Mouse (Mus musculus) bone marrow macrophage, adult 2 months (primary cell): ENCODE data around the gene Tarbp1. TPM values are rescaled to one million over a fixed set of nuclear protein-coding genes. Genes with fewer than 3 reads are reported as not detected.
A peak's percentile ranks its signal among the peaks of the same experiment; 100 is the strongest.
"Not testable (repeated sequence)": the region's sequence is repeated elsewhere in the genome, so short reads cannot be mapped to it uniquely, and the experiment has no call there.

Experiments used
- H3K27ac ChIP-seq: 2 replicates; pipeline ENCODE4 v1.5.1; 2012; ENCODE audit warnings: low read depth, low read length; ENCODE audit not compliant: insufficient read depth
- H3K4me1 ChIP-seq: 2 replicates; pipeline ENCODE4 v1.6.1; 2012; ENCODE audit warnings: low read length; ENCODE audit not compliant: control insufficient read depth, insufficient read depth
- H3K4me3 ChIP-seq: 2 replicates; pipeline ENCODE4 v1.5.1; 2012; ENCODE audit warnings: mild to moderate bottlenecking, low read length, moderate library complexity; ENCODE audit not compliant: insufficient read depth
- CTCF ChIP-seq: IDR thresholded peaks from 2 replicates; pipeline ENCODE4 v1.5.1; 2012; ENCODE audit warnings: low read depth, mild to moderate bottlenecking, low read length, moderate library complexity
- POLR2A ChIP-seq: IDR thresholded peaks from 2 replicates; pipeline ENCODE4 v1.6.1; 2012; ENCODE audit warnings: mild to moderate bottlenecking, low read depth, low read length, borderline replicate concordance
- polyA plus RNA-seq: library from polyadenylated mRNA; stranded (reverse); fragments of >200 nt; gene quantifications from 2 replicates; pipeline ENCODE4 v1.2.4, GENCODE M21; 2012; ENCODE audit not compliant: missing spikeins, insufficient read depth, insufficient read length

The Tarbp1 gene
- polyA plus RNA-seq, 1 experiment: 2.1 TPM

- TF ChIP-seq CTCF (no peak), POLR2A (no peak)
- no peak overlapping the region for H3K27ac ChIP-seq
- H3K4me3 ChIP-seq: no peak overlapping the region
- peaks cover 17% of the 10 kb centered on the region for H3K4me1 ChIP-seq
These were observed 19.6 kb upstream of the Tarbp1 start for GRCm38 (mm10) chr8:126494160-126495110.

GRCm38 (mm10) chr8:126482938-126483337 is 8.1 kb upstream of the Tarbp1 start:
- peaks cover 4% of the 10 kb centered on the region for H3K4me1 ChIP-seq
- H3K27ac ChIP-seq: no peak overlapping the region
- no peak for TF ChIP-seq POLR2A
- peak; percentile 66 for TF ChIP-seq CTCF
- H3K4me3 ChIP-seq: no peak overlapping the region

- Histone ChIP-seq H3K27ac (no peak overlapping the region), H3K4me1 (peaks cover 4% of the 10 kb centered on the region), H3K4me3 (no peak overlapping the region)
- TF ChIP-seq CTCF (no peak), POLR2A (no peak)
These were observed 7.5 kb upstream of the Tarbp1 start for GRCm38 (mm10) chr8:126482348-126482720.

- 0 out of 2 replicates have a peak, but pooled peaks have one; percentile 6 for TF ChIP-seq CTCF
- no peak for TF ChIP-seq POLR2A
- Histone ChIP-seq H3K4me1 (peaks cover 4% of the 10 kb centered on the region), H3K27ac (no peak overlapping the region), H3K4me3 (no peak overlapping the region)
These were observed 6.9 kb upstream of the Tarbp1 start for GRCm38 (mm10) chr8:126481494-126482347.

DNA sequence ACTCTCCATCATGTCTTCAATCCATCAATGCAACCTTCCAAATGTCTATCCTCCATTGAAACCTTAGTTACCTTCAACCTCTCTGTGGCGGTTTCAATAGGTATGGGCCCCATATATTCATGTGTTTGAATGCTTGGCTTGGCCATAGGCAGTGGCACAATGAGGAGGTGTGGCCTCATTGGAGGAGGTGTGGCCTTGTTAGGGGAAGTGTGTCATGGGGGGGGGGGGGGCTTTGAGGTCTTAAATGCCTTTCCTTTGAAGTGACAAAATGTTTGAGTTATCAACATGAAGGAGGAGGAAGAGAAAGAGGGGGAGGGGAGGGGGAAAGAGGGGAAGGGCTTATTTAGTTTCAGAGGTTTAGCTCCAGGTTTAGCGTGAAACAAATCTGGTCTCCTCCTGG is 5.5 kb upstream of the Tarbp1 start:
- no peak overlapping the region for H3K4me3 ChIP-seq
- peaks cover 4% of the 10 kb centered on the region for H3K4me1 ChIP-seq
- TF ChIP-seq CTCF: no peak
- no peak for TF ChIP-seq POLR2A
- H3K27ac ChIP-seq: no peak overlapping the region

- H3K4me1 ChIP-seq: peaks cover 4% of the 10 kb centered on the region
- H3K27ac ChIP-seq: no peak overlapping the region
- no peak overlapping the region for H3K4me3 ChIP-seq
- TF ChIP-seq POLR2A (no peak), CTCF (no peak)
These were observed 3.8 kb upstream of the Tarbp1 start for GRCm38 (mm10) chr8:126478714-126479113.

GRCm38 (mm10) chr8:126476151-126476855 is 1.4 kb upstream of the Tarbp1 start:
- not testable (repeated sequence) for H3K4me3 ChIP-seq

GRCm38 (mm10) chr8:126475738-126476137 is 873 bp upstream of the Tarbp1 start:
- peaks cover 15% of the 10 kb centered on the region for H3K4me1 ChIP-seq
- H3K4me3 ChIP-seq, H3K27ac ChIP-seq: not testable (repeated sequence)

More at GRCm38 (mm10) chr8:126476151-126476855, 1.4 kb upstream of the Tarbp1 start:
- peaks cover 15% of the 10 kb centered on the region for H3K4me1 ChIP-seq
- not testable (repeated sequence) for H3K27ac ChIP-seq

DNA sequence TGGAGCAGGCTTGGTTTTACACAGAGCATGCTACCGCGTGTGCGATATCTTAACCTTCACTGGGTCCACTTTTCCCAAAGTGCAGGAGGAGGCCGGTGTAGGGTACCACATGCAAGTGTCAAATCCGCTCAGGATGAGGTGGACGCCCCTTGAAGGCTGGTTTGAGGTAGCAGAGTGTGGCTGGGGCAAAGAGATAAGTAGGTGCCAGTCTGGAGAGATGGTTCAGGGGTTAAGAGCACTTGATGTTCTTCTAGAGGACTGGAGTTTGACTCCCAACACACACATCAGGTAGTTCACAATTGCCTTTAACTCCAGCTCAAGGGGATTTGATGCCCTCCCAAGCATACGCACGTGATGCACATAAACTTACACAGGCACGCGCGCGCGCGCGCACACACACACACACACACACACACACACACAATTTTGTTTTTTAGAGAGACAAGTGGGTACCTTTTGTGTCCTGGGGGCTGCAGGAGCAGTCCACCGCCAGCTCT is 1.0 kb downstream of the Tarbp1 start:
- Histone ChIP-seq H3K27ac (peak overlapping the region; percentile 42), H3K4me3 (peak overlapping the region; percentile 84), H3K4me1 (peaks cover 15% of the 10 kb centered on the region)
- TF ChIP-seq CTCF (no peak), POLR2A (no peak)
